Mouse (Mus musculus): Measurements from ENCODE around the gene Nipbl.

Gene Nipbl

DNA sequence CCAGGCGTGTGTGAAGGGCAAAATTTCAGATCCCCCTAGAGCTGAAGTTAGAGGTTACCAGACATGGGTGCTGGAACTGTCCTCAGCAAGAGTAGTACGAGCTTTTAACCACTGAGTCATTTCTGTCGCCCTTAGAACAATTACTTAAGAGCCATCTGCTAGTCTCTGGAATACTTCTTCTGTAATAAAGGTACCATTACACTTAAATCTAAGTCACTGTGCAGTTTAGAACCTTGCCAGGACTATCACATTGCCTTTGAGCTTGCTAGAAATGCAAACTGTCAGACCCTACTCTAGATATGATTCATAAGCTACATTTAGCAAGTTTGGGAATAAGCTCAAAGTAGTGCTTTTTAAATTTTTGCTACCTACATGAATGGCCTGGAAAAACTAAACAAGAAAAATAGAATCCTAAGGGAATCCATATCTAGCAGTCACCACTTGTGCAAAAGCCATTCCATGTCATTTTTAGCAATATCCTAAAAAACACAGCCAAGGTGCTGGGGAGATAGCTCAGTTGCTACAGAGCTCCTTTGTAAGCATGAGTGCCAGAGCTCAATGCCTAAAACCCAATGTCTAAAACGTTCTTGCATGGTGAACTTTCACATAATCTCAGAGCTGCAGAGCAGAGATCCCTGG, 27.6 kb downstream of the Nipbl start:
- no peak for DNase-seq (ENCODE audit: low spot score)

GRCm38 (mm10) chr15:8413356-8413755, 30.9 kb downstream of the Nipbl start:
- DNase-seq (ENCODE audit: low spot score), result no peak

GRCm38 (mm10) chr15:8411873-8412272, 32.4 kb downstream of the Nipbl start:
- DNase-seq (ENCODE audit: low spot score), result no peak

GRCm38 (mm10) chr15:8411168-8411837, 33.0 kb downstream of the Nipbl start:
- no peak for DNase-seq (ENCODE audit: low spot score)

- no peak for DNase-seq (ENCODE audit: low spot score)
These were observed 37.2 kb downstream of the Nipbl start for GRCm38 (mm10) chr15:8407082-8407481.

DNA sequence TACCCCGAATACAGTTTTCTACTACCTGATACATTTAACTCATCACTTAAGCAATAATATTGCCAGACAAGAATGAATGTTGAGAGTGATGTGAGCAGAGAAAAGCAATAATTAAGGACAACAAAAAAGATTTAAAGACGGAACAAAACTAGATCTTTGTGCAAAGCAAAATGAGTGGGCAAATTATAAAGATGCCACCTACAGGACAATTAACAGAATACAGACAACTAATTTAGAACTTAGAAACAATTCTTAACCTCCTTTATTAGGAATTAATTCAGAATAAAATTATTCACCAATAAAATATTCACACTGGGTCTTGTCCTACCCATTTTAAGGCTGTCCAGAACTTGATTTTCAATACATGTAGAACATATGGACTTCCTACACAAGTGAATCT, 38.0 kb downstream of the Nipbl start:
- no peak for DNase-seq (ENCODE audit: low spot score)

- no peak for DNase-seq (ENCODE audit: low spot score)
These were observed 41.7 kb downstream of the Nipbl start for GRCm38 (mm10) chr15:8402591-8402990.

- no peak for DNase-seq (ENCODE audit: low spot score)
These were observed 42.7 kb downstream of the Nipbl start for GRCm38 (mm10) chr15:8401536-8401935.

DNA sequence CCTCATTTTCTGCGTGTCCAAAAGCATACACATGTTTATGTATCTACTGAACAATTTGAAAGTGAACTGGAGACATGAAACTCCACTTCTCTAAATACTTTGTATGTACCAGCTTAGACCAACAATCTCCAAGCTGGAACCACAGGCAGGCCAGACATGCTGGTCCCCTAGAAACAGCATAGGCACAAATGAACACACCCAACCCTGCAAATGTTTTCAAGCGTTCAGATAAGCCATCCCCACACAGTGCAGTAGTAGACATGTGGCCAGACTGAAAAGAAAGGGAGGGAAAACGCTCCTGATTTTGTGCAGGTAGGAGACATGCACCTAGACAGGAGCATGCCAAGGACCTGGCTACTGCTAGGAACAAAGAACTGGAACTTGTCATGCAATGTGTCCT, 52.5 kb downstream of the Nipbl start:
- DNase-seq (ENCODE audit: low spot score), result no peak

GRCm38 (mm10) chr15:8382213-8382612, 62.0 kb downstream of the Nipbl start:
- DNase-seq (ENCODE audit: low spot score), result no peak

DNA sequence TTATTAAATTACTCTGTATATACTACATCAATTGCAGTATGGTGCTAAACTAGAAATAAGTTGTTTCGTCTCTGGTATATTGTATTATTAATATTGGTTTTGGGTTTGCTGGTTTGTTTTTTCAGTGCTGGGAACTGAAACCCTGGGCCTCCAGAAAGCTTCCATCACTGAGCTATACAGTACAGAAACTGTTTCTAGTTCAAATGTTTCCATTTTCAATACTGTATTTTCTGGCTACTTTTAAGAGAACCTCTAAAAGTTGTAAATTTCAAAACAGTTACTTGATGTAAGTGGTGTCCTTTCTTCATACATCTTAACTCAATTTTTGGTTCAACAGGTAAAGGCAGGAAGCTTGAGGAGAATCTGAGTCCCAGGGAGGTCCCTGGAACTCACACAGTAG, 68.6 kb downstream of the Nipbl start:
- DNase-seq (ENCODE audit: low spot score), result no peak

DNA sequence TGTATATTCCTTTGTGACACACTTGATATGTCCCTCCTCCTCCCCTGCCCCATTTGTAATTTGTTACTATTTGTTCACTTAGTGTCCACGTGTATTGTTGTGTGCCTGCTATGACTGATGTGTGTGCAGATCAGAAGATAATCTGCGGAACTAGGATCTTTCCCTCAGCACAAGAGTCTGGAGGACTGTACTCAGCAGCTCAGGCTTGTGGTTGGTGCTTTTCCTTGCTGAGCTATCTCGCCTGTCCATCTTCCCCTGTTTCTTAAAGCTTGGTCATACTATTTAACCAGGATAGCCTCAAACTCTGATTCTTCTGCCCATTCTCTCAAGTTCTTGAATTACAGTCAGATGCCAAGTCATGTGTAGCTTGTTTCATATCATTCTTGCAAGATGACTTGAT, 69.5 kb downstream of the Nipbl start:
- no peak for DNase-seq (ENCODE audit: low spot score)

GRCm38 (mm10) chr15:8347104-8347773, 97.0 kb downstream of the Nipbl start:
- DNase-seq (ENCODE audit: low spot score), result no peak

DNA sequence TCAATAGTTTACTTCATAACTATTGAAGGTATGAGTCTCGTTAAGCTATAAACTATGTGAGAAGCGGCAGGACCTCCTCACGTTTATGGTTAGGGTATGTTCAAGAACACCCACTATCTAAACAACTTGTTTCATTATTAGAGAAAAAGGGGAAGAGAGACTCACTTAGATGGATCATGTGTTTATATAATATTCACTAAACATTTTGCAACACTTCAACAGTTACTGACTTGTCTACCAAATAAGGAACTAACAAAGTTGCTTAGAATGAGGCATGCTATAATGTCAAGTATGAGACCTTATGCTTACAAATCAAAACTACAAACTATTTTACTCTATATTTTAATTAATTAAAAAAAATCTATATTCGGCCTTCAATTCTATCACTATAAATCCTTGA, 103.7 kb downstream of the Nipbl start:
- no peak for DNase-seq (ENCODE audit: low spot score)

DNA sequence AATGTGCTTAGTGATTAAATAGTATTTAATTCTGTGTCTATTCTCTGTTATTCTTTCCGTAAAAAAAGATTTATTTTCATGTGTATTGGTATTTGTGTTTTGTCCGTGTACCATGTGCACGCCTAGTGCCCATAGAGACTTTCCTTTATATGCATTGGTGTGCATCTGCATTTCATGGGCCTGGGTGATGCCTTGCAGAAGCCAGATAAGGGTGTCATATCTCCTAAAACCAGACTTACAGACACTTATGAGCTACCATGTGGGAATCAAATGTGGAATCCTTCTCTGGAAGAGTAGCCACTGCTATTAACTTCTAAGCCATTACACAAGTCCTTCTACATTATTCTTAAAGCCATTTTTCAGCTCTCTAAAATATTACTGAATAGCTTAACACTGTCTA, 112.7 kb downstream of the Nipbl start:
- no peak for DNase-seq (ENCODE audit: low spot score)

GRCm38 (mm10) chr15:8325629-8326028, 118.6 kb downstream of the Nipbl start:
- DNase-seq (ENCODE audit: low spot score), result no peak

GRCm38 (mm10) chr15:8324833-8325232, 119.4 kb downstream of the Nipbl start:
- DNase-seq (ENCODE audit: low spot score), result no peak

DNA sequence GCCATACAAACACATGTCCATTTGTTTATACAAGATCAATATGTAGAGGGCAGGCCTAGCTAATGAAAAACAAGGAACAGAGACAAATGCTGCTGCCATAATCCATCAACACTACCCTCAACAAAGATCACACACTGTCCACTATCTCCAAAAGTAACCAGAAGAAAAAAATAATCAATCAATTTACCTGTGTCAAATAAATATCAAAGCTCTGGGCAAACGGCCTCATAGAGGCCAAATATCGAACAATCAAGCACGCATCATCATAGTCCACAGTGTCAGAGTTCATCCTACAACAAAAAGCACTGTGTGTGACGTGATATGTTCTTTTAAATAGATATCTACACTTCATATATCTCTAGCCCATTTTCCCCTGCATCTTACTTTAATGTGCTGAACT, 120.2 kb downstream of the Nipbl start:
- DNase-seq (ENCODE audit: low spot score), result no peak

DNA sequence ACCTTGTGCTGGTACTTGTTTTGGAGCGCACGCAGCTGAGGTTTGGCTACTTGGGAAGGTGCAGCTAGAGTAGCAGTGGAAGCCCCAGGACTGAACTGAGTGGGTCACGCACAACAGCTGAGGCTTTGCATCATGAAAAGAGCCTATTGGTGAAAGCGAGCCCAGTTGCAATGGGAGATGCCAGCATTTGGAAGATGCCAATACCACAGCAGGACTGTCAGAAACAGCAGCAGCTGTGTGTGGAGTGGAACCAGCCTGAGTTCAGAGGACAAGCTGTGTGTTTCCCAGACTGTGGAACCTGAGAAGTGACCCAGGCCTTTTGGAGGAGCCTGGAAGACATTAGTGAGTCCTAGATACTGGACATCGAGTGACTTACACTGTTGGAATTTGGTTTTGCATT, 122.8 kb downstream of the Nipbl start:
- no peak for DNase-seq (ENCODE audit: low spot score)

DNA sequence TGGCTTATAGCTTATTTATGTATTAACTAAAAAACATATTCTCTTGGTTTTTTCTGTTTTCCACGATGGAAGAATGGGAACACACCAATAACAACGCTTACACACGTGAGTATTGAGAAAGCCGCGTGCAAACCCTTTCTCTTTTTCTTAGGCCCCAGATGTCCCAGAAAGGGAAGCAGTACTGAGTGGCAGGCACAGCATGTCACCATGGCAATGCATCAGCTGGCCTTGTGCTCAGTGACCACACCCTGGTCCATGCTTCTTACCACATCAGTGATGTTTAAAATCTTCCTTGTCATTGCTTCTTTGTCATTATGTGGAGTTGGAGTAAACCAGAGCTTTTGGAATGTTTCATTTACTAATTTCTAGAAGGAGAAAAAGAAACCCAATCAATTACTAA, 125.1 kb downstream of the Nipbl start:
- no peak for DNase-seq (ENCODE audit: low spot score)

- no peak for DNase-seq (ENCODE audit: low spot score)
These were observed 126.9 kb downstream of the Nipbl start for GRCm38 (mm10) chr15:8317381-8317780.

DNA sequence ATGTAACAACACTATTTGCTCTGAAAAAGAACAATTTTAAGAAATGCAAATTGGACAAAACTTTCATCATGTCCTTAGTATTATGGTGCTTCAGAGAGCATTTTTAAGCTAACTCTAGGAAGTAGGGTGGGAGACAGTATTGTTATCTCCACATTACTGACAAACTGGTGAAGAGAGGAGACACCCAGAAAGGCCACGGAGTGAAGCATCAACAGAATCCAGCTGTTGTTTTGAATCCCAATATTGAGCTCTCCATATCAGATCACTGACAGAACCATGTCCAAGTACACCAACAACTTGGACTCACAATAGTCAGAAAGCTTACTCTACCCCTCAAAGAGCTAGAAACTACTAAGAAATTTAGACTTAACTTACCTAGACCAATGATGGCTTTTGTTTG, 138.8 kb downstream of the Nipbl start:
- no peak for DNase-seq (ENCODE audit: low spot score)

- no peak for DNase-seq (ENCODE audit: low spot score)
These were observed 141.3 kb downstream of the Nipbl start for GRCm38 (mm10) chr15:8302944-8303343.

DNA sequence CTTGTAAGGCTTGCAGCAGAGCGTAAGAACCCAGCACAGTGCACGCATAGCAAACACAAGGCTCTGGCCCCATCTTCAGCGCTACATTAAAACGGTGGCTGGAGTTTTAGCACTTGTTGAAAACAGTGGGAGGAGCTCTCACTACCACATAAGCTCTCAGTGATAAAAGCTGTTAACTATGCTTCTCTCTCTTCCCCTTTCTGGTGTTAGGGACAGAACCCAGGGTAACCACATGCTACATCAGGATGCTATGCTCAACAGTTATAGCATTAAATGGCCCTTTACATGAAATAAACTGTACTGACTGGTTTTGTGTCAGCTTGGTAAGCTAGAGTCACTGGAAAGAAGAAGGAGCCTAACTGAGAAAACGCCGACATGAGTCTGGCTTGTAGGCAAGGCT, 150.1 kb downstream of the Nipbl start:
- DNase-seq (ENCODE audit: low spot score), result no peak
